Mouse (Mus musculus): ENCODE data around the gene Adarb1. TPM values are rescaled to one million over a fixed set of nuclear protein-coding genes. Genes with fewer than 3 reads are reported as not detected.

Gene Adarb1
- polyA plus RNA-seq, 1 experiment = 4.5 TPM

- Histone ChIP-seq H3K36me3 (ENCODE audit: control insufficient read depth, insufficient read depth) (no peaks in the 10 kb centered on the region), H3K4me2 (ENCODE audit: low read depth) (no peak overlapping the region), H3ac (ENCODE audit: control insufficient read depth, insufficient read length) (no peak overlapping the region), H3K4me3 (no peak overlapping the region), H3K27me3 (ENCODE audit: control insufficient read depth, insufficient read depth, insufficient read length) (no peaks in the 10 kb centered on the region), H3K79me2 (ENCODE audit: control insufficient read depth, insufficient read depth) (no peaks in the 10 kb centered on the region)
- TF ChIP-seq TCF3 (IDR thresholded peaks at IDR 0.05; ENCODE audit: insufficient read length, low read depth) = no peak
Measured at GRCm38 (mm10) chr10:77357957-77358356, 60.1 kb downstream of the Adarb1 start.

GRCm38 (mm10) chr10:77353031-77353745 lies 64.9 kb downstream of the Adarb1 start:
- Histone ChIP-seq H3K27me3 (ENCODE audit: control insufficient read depth, insufficient read depth, insufficient read length) (no peaks in the 10 kb centered on the region), H3K4me2 (ENCODE audit: low read depth) (no peak overlapping the region), H3K4me3 (no peak overlapping the region), H3K79me2 (ENCODE audit: control insufficient read depth, insufficient read depth) (no peaks in the 10 kb centered on the region), H3K36me3 (ENCODE audit: control insufficient read depth, insufficient read depth) (no peaks in the 10 kb centered on the region), H3ac (ENCODE audit: control insufficient read depth, insufficient read length) (no peak overlapping the region)
- TF ChIP-seq TCF12 (IDR thresholded peaks at IDR 0.05; ENCODE audit: insufficient read depth, poor library complexity, severe bottlenecking) (no peak), USF1 (IDR thresholded peaks at IDR 0.05; ENCODE audit: low read depth) (no peak), CEBPB (IDR thresholded peaks at IDR 0.05; ENCODE audit: insufficient read depth, poor library complexity, severe bottlenecking) (no peak), SRF (IDR thresholded peaks at IDR 0.05; ENCODE audit: control insufficient read depth, insufficient read length, low read depth) (no peak), REST (IDR thresholded peaks at IDR 0.05; ENCODE audit: insufficient read depth, insufficient read length) (no peak), MAX (IDR thresholded peaks at IDR 0.05; ENCODE audit: low read depth) (no peak), MYOD1 (IDR thresholded peaks at IDR 0.05; ENCODE audit: control insufficient read depth in 1 of 3, insufficient read length in 2 of 3, low read depth in 2 of 3) (no peak), E2F4 (IDR thresholded peaks at IDR 0.05; ENCODE audit: insufficient read depth) (no peak), POLR2A (IDR thresholded peaks at IDR 0.05; ENCODE audit: insufficient read length, low read depth) (no peak), MYOG (IDR thresholded peaks at IDR 0.05; ENCODE audit: control insufficient read depth in 1 of 3, insufficient read depth in 1 of 3, insufficient read length in 2 of 3, low read depth in 2 of 3) (no peak), TCF3 (IDR thresholded peaks at IDR 0.05; ENCODE audit: insufficient read length, low read depth) (no peak), POLR2AphosphoS2 (IDR thresholded peaks at IDR 0.05; ENCODE audit: insufficient read length, low read depth) (no peak)

GRCm38 (mm10) chr10:77342842-77343241 lies 75.2 kb downstream of the Adarb1 start:
- TF ChIP-seq POLR2AphosphoS2 (IDR thresholded peaks at IDR 0.05; ENCODE audit: insufficient read length, low read depth) = no peak
- TF ChIP-seq TCF12 (IDR thresholded peaks at IDR 0.05; ENCODE audit: insufficient read depth, poor library complexity, severe bottlenecking) = no peak
- no peak for TF ChIP-seq POLR2A (IDR thresholded peaks at IDR 0.05; ENCODE audit: insufficient read length, low read depth)
- TF ChIP-seq CEBPB (IDR thresholded peaks at IDR 0.05; ENCODE audit: insufficient read depth, poor library complexity, severe bottlenecking) = no peak
- TF ChIP-seq MYOD1 (IDR thresholded peaks at IDR 0.05; ENCODE audit: control insufficient read depth in 1 of 3, insufficient read length in 2 of 3, low read depth in 2 of 3) = no peak
- no peak for TF ChIP-seq E2F4 (IDR thresholded peaks at IDR 0.05; ENCODE audit: insufficient read depth)
- TF ChIP-seq TCF3 (IDR thresholded peaks at IDR 0.05; ENCODE audit: insufficient read length, low read depth) = no peak
- no peak for TF ChIP-seq USF1 (IDR thresholded peaks at IDR 0.05; ENCODE audit: low read depth)
- TF ChIP-seq MYOG (IDR thresholded peaks at IDR 0.05; ENCODE audit: control insufficient read depth in 1 of 3, insufficient read depth in 1 of 3, insufficient read length in 2 of 3, low read depth in 2 of 3) = no peak
- TF ChIP-seq SRF (IDR thresholded peaks at IDR 0.05; ENCODE audit: control insufficient read depth, insufficient read length, low read depth) = no peak
- TF ChIP-seq MAX (IDR thresholded peaks at IDR 0.05; ENCODE audit: low read depth) = no peak
- no peak for TF ChIP-seq REST (IDR thresholded peaks at IDR 0.05; ENCODE audit: insufficient read depth, insufficient read length)
- no peaks in the 10 kb centered on the region for H3K27me3 ChIP-seq (ENCODE audit: control insufficient read depth, insufficient read depth, insufficient read length)
- H3K36me3 ChIP-seq (ENCODE audit: control insufficient read depth, insufficient read depth) = no peaks in the 10 kb centered on the region
- H3K79me2 ChIP-seq (ENCODE audit: control insufficient read depth, insufficient read depth) = no peaks in the 10 kb centered on the region
- H3K4me2 ChIP-seq (ENCODE audit: low read depth) = no peak overlapping the region
- H3K4me3 ChIP-seq = no peak overlapping the region
- no peak overlapping the region for H3ac ChIP-seq (ENCODE audit: control insufficient read depth, insufficient read length)

- Histone ChIP-seq H3K4me3 (no peak overlapping the region), H3K36me3 (ENCODE audit: control insufficient read depth, insufficient read depth) (no peaks in the 10 kb centered on the region), H3ac (ENCODE audit: control insufficient read depth, insufficient read length) (no peak overlapping the region), H3K4me2 (ENCODE audit: low read depth) (no peak overlapping the region), H3K79me2 (ENCODE audit: control insufficient read depth, insufficient read depth) (no peaks in the 10 kb centered on the region), H3K27me3 (ENCODE audit: control insufficient read depth, insufficient read depth, insufficient read length) (no peaks in the 10 kb centered on the region)
- no peak for TF ChIP-seq POLR2AphosphoS2 (IDR thresholded peaks at IDR 0.05; ENCODE audit: insufficient read length, low read depth)
- TF ChIP-seq USF1 (IDR thresholded peaks at IDR 0.05; ENCODE audit: low read depth) = no peak
- TF ChIP-seq MAX (IDR thresholded peaks at IDR 0.05; ENCODE audit: low read depth) = no peak
- no peak for TF ChIP-seq MYOD1 (IDR thresholded peaks at IDR 0.05; ENCODE audit: control insufficient read depth in 1 of 3, insufficient read length in 2 of 3, low read depth in 2 of 3)
- no peak for TF ChIP-seq CEBPB (IDR thresholded peaks at IDR 0.05; ENCODE audit: insufficient read depth, poor library complexity, severe bottlenecking)
- no peak for TF ChIP-seq MYOG (IDR thresholded peaks at IDR 0.05; ENCODE audit: control insufficient read depth in 1 of 3, insufficient read depth in 1 of 3, insufficient read length in 2 of 3, low read depth in 2 of 3)
- no peak for TF ChIP-seq TCF12 (IDR thresholded peaks at IDR 0.05; ENCODE audit: insufficient read depth, poor library complexity, severe bottlenecking)
- TF ChIP-seq TCF3 (IDR thresholded peaks at IDR 0.05; ENCODE audit: insufficient read length, low read depth) = no peak
Measured at GRCm38 (mm10) chr10:77341711-77342110, 76.4 kb downstream of the Adarb1 start.

- H3K79me2 ChIP-seq (ENCODE audit: control insufficient read depth, insufficient read depth) = no peaks in the 10 kb centered on the region
- no peak overlapping the region for H3K4me2 ChIP-seq (ENCODE audit: low read depth)
- H3ac ChIP-seq (ENCODE audit: control insufficient read depth, insufficient read length) = no peak overlapping the region
- H3K4me3 ChIP-seq = no peak overlapping the region
- H3K36me3 ChIP-seq (ENCODE audit: control insufficient read depth, insufficient read depth) = no peaks in the 10 kb centered on the region
- no peaks in the 10 kb centered on the region for H3K27me3 ChIP-seq (ENCODE audit: control insufficient read depth, insufficient read depth, insufficient read length)
- TF ChIP-seq POLR2A (IDR thresholded peaks at IDR 0.05; ENCODE audit: insufficient read length, low read depth) = no peak
- no peak for TF ChIP-seq TCF12 (IDR thresholded peaks at IDR 0.05; ENCODE audit: insufficient read depth, poor library complexity, severe bottlenecking)
- no peak for TF ChIP-seq MYOD1 (IDR thresholded peaks at IDR 0.05; ENCODE audit: control insufficient read depth in 1 of 3, insufficient read length in 2 of 3, low read depth in 2 of 3)
- TF ChIP-seq TCF3 (IDR thresholded peaks at IDR 0.05; ENCODE audit: insufficient read length, low read depth) = no peak
- TF ChIP-seq CEBPB (IDR thresholded peaks at IDR 0.05; ENCODE audit: insufficient read depth, poor library complexity, severe bottlenecking) = no peak
- no peak for TF ChIP-seq SRF (IDR thresholded peaks at IDR 0.05; ENCODE audit: control insufficient read depth, insufficient read length, low read depth)
- TF ChIP-seq USF1 (IDR thresholded peaks at IDR 0.05; ENCODE audit: low read depth) = no peak
- no peak for TF ChIP-seq E2F4 (IDR thresholded peaks at IDR 0.05; ENCODE audit: insufficient read depth)
- TF ChIP-seq MAX (IDR thresholded peaks at IDR 0.05; ENCODE audit: low read depth) = no peak
- TF ChIP-seq REST (IDR thresholded peaks at IDR 0.05; ENCODE audit: insufficient read depth, insufficient read length) = no peak
- TF ChIP-seq POLR2AphosphoS2 (IDR thresholded peaks at IDR 0.05; ENCODE audit: insufficient read length, low read depth) = no peak
- no peak for TF ChIP-seq MYOG (IDR thresholded peaks at IDR 0.05; ENCODE audit: control insufficient read depth in 1 of 3, insufficient read depth in 1 of 3, insufficient read length in 2 of 3, low read depth in 2 of 3)
Measured at GRCm38 (mm10) chr10:77341059-77341458, 77.0 kb downstream of the Adarb1 start.

Data from myocyte (in vitro differentiated cells).